Mouse (Mus musculus) CH12.LX (cell line): Measurements from ENCODE around the gene Slc25a21. TPM values are rescaled to one million over a fixed set of nuclear protein-coding genes. Genes with fewer than 3 reads are reported as not detected.

Experiments used
- DNase-seq: peaks from one replicate; pipeline ENCODE4 v3.0.0-alpha.2; 2013; ENCODE audit errors: extremely low read depth
- H3K27ac ChIP-seq: 2 replicates; pipeline ENCODE4 v1.5.1; 2012; ENCODE audit warnings: low read depth, mild to moderate bottlenecking, control low read depth, moderate library complexity; ENCODE audit not compliant: insufficient read depth
- H3K27me3 ChIP-seq: replicated peaks from 2 replicates; pipeline ENCODE3; 2012; ENCODE audit warnings: inconsistent platforms
- H3K36me3 ChIP-seq, 2 experiments: replicated peaks in 1 of 2; 2 replicates each; pipeline versions ENCODE3 to v1.6.1; 2012; ENCODE audit warnings: inconsistent platforms in 1 of 2, low read length in 1 of 2, mild to moderate bottlenecking in 1 of 2, mixed read lengths in 1 of 2, moderate library complexity in 1 of 2; ENCODE audit not compliant: control insufficient read depth in 1 of 2, insufficient read depth in 1 of 2
- H3K4me1 ChIP-seq, 2 experiments: 2 replicates each; pipeline ENCODE4 v1.6.1; 2012; ENCODE audit warnings: inconsistent platforms in 1 of 2, moderate library complexity in 1 of 2; ENCODE audit not compliant: insufficient read depth in 2 of 2, control insufficient read depth in 1 of 2
- H3K4me2 ChIP-seq: 2 replicates; pipeline ENCODE4 v1.6.1; 2012; ENCODE audit warnings: low read depth, mild to moderate bottlenecking, control low read depth; ENCODE audit not compliant: poor library complexity, insufficient read depth, severe bottlenecking
- H3K4me3 ChIP-seq, 3 experiments: fragments of 150-350 bp in 1 of 3; sonication (generic) in 1 of 3; replicated peaks in 1 of 3; 2 replicates each; pipeline versions ENCODE3 to v1.5.1; 2011 to 2012; ENCODE audit warnings: low read depth in 2 of 3, low read length in 2 of 3, mild to moderate bottlenecking in 2 of 3, moderate library complexity in 2 of 3, control low read depth in 1 of 3, improper control_type of control experiment in 1 of 3, inconsistent platforms in 1 of 3, mixed read lengths in 1 of 3; ENCODE audit not compliant: poor library complexity in 1 of 3
- H3K79me2 ChIP-seq: replicated peaks from 2 replicates; pipeline ENCODE4 v1.6.1; 2012; ENCODE audit warnings: mild to moderate bottlenecking, moderate library complexity; ENCODE audit not compliant: control insufficient read depth, poor library complexity, insufficient read depth, severe bottlenecking; ENCODE audit errors: extremely low read depth
- H3K9ac ChIP-seq: 2 replicates; pipeline ENCODE4 v1.6.1; 2012; ENCODE audit warnings: low read depth, mild to moderate bottlenecking, control low read depth, moderate library complexity; ENCODE audit not compliant: insufficient read depth
- H3K9me3 ChIP-seq: replicated peaks from 2 replicates; pipeline ENCODE3; 2012; ENCODE audit warnings: low read length, inconsistent platforms, mixed read lengths
- CHD2 ChIP-seq: IDR thresholded peaks from 2 replicates; pipeline ENCODE4 v1.6.1; 2011; ENCODE audit warnings: low read length, improper control_type of control experiment
- CTCF ChIP-seq, 2 experiments: IDR thresholded peaks in 1 of 2; conservative IDR thresholded peaks in 1 of 2; 2 replicates each; pipeline ENCODE4 v1.5.1; 2011 to 2012; ENCODE audit warnings: low read depth in 2 of 2, low read length in 2 of 2, improper control_type of control experiment in 1 of 2, inconsistent platforms in 1 of 2, mild to moderate bottlenecking in 1 of 2, moderate library complexity in 1 of 2
- E2F4 ChIP-seq: IDR thresholded peaks from 2 replicates; pipeline ENCODE4 v1.6.1; 2011; ENCODE audit warnings: low read depth, low read length, improper control_type of control experiment; ENCODE audit not compliant: insufficient replicate concordance
- ELF1 ChIP-seq: IDR thresholded peaks from 2 replicates; pipeline ENCODE4 v1.6.1; 2014; ENCODE audit warnings: low read depth, mild to moderate bottlenecking, inconsistent platforms, low read length, improper control_type of control experiment
- EP300 ChIP-seq: IDR thresholded peaks from 2 replicates; pipeline ENCODE4 v1.6.1; 2011; ENCODE audit warnings: low read length, improper control_type of control experiment
- HCFC1 ChIP-seq: IDR thresholded peaks from 2 replicates; pipeline ENCODE4 v1.6.1; 2012; ENCODE audit warnings: low read depth, mild to moderate bottlenecking, inconsistent platforms, low read length, improper control_type of control experiment
- IRF4 ChIP-seq: IDR thresholded peaks from 2 replicates; pipeline ENCODE4 v1.6.1; 2014; ENCODE audit warnings: low read depth, mild to moderate bottlenecking, inconsistent platforms, low read length, improper control_type of control experiment
- JUND ChIP-seq: conservative IDR thresholded peaks from 2 replicates; pipeline ENCODE4 v1.6.1; 2011; ENCODE audit warnings: low read depth, low read length, improper control_type of control experiment
- KAT2A ChIP-seq: IDR thresholded peaks from 2 replicates; pipeline ENCODE4 v1.6.1; 2012; ENCODE audit warnings: low read length, improper control_type of control experiment, inconsistent platforms; ENCODE audit not compliant: insufficient replicate concordance
- MAX ChIP-seq: IDR thresholded peaks from 2 replicates; pipeline ENCODE4 v1.6.1; 2011; ENCODE audit warnings: low read length, improper control_type of control experiment
- MAZ ChIP-seq: IDR thresholded peaks from 2 replicates; pipeline ENCODE4 v1.6.1; 2012; ENCODE audit warnings: low read depth, mild to moderate bottlenecking, inconsistent platforms, low read length, improper control_type of control experiment, moderate library complexity
- MEF2A ChIP-seq: IDR thresholded peaks from 2 replicates; pipeline ENCODE4 v1.6.1; 2014; ENCODE audit warnings: low read depth, mild to moderate bottlenecking, inconsistent platforms, low read length, improper control_type of control experiment, borderline replicate concordance
- MXI1 ChIP-seq: IDR thresholded peaks from 2 replicates; pipeline ENCODE4 v1.6.1; 2011; ENCODE audit warnings: mild to moderate bottlenecking, low read depth, low read length, improper control_type of control experiment
- MYC ChIP-seq: IDR thresholded peaks from 2 replicates; pipeline ENCODE4 v1.6.1; 2011; ENCODE audit warnings: low read depth, mild to moderate bottlenecking, improper control_type of control experiment, low read length
- NELFE ChIP-seq: IDR thresholded peaks from 2 replicates; pipeline ENCODE4 v1.6.1; 2011; ENCODE audit warnings: low read depth, low read length, improper control_type of control experiment
- NRF1 ChIP-seq: IDR thresholded peaks from 2 replicates; pipeline ENCODE4 v1.6.1; 2014; ENCODE audit warnings: low read depth, mild to moderate bottlenecking, inconsistent platforms, low read length, improper control_type of control experiment, moderate library complexity
- POLR2A ChIP-seq: IDR thresholded peaks from 2 replicates; pipeline ENCODE4 v1.6.1; 2011; ENCODE audit warnings: low read depth, mild to moderate bottlenecking, improper control_type of control experiment, low read length
- RAD21 ChIP-seq: IDR thresholded peaks from 2 replicates; pipeline ENCODE4 v1.6.1; 2011; ENCODE audit warnings: low read depth, mild to moderate bottlenecking, low read length, improper control_type of control experiment, moderate library complexity
- SIN3A ChIP-seq: IDR thresholded peaks from 2 replicates; pipeline ENCODE4 v1.6.1; 2012; ENCODE audit warnings: low read length, improper control_type of control experiment, inconsistent platforms
- TBP ChIP-seq: conservative IDR thresholded peaks from 2 replicates; pipeline ENCODE4 v1.6.1; 2011; ENCODE audit warnings: low read depth, low read length, improper control_type of control experiment
- ZC3H11A ChIP-seq: IDR thresholded peaks from 2 replicates; pipeline ENCODE4 v1.6.1; 2012; ENCODE audit warnings: low read depth, mild to moderate bottlenecking, inconsistent platforms, low read length, improper control_type of control experiment
- ZKSCAN1 ChIP-seq: IDR thresholded peaks from 2 replicates; pipeline ENCODE4 v1.6.1; 2012; ENCODE audit warnings: low read depth, inconsistent platforms, low read length, improper control_type of control experiment, borderline replicate concordance
- ZMIZ1 ChIP-seq: IDR thresholded peaks from 2 replicates; pipeline ENCODE4 v1.6.1; 2012; ENCODE audit warnings: low read depth, mild to moderate bottlenecking, inconsistent platforms, low read length, improper control_type of control experiment
- dilution Hi-C: fragments of 300-500 bp; cut with MboI; formaldehyde crosslinking; loops from 2 replicates; pipeline ENCODE4 v1.14.3; 2020; ENCODE audit warnings: low sequenced_read_pairs; ENCODE audit not compliant: extremely low pct_unique_long_range_greater_than_20kb, extremely low pct_ligation_motif_present
- in situ Hi-C: fragments of 300-500 bp; cut with MboI; formaldehyde crosslinking; loops from 3 replicates; pipeline ENCODE4 v1.14.3; 2019; ENCODE audit warnings: low sequenced_read_pairs, low pct_ligation_motif_present, low pct_unique_long_range_greater_than_20kb, mixed read lengths
- polyA plus RNA-seq: library from polyadenylated mRNA; unstranded; fragments of >175 nt; gene quantifications from 2 replicates; pipeline ENCODE4 v1.2.1, GENCODE M21; 2012; ENCODE audit warnings: low read depth; ENCODE audit not compliant: insufficient read length
- total RNA-seq, 2 experiments: library from RNA; depleted of rRNA; stranded (reverse); fragments of 300-350 nt in 1 of 2; fragments of >200 nt in 1 of 2; gene quantifications; 2 replicates each; pipeline ENCODE4 v1.2.3; 2012 to 2014

Slc25a21 gene
- total and polyA plus RNA-seq, 3 experiments = not detected

DNA sequence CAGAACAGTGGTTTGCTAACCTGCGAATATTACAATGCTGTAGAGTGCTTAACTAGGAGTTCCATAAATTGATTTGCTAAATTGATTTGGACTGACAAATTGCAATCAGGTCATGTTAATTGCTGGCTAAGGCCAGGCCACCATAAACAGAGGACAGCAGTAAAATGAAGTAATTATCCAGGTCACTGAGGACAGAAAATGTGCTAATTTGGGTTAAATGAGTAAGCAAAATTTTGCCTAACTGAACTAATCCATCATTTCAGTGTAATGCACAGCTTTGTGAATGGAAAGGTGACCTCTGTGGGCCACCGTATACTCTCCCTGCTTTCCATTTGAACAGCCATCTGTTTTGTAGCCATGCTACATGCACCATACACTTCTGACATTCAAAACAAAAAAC lies 124.7 kb downstream of the Slc25a21 start:
- Histone ChIP-seq H3K4me1 (no peaks in the 10 kb centered on the region; a peak in 1 of 4 replicates), H3K27me3 (no peaks in the 10 kb centered on the region), H3K79me2 (no peaks in the 10 kb centered on the region), H3K4me3 (no peak overlapping the region), H3K9ac (no peak overlapping the region), H3K4me2 (no peak overlapping the region), H3K27ac (no peak overlapping the region), H3K9me3 (no peaks in the 10 kb centered on the region), H3K36me3 (no peaks in the 10 kb centered on the region)
- no peak for TF ChIP-seq SIN3A
- TF ChIP-seq TBP = no peak
- TF ChIP-seq CHD2 = no peak
- TF ChIP-seq MYC = no peak
- TF ChIP-seq ZC3H11A = no peak
- TF ChIP-seq ZKSCAN1 = no peak
- TF ChIP-seq MEF2A = no peak
- TF ChIP-seq ZMIZ1 = no peak
- no peak for TF ChIP-seq MAX
- no peak for TF ChIP-seq JUND
- TF ChIP-seq IRF4 = no peak
- no peak for TF ChIP-seq NELFE
- no peak for TF ChIP-seq POLR2A
- TF ChIP-seq ELF1 = no peak
- TF ChIP-seq EP300 = no peak
- no peak for TF ChIP-seq MAZ
- TF ChIP-seq HCFC1 = no peak
- dilution Hi-C loops (no loop called here), in situ Hi-C loops (no loop called here)
- no peak for DNase-seq

DNA sequence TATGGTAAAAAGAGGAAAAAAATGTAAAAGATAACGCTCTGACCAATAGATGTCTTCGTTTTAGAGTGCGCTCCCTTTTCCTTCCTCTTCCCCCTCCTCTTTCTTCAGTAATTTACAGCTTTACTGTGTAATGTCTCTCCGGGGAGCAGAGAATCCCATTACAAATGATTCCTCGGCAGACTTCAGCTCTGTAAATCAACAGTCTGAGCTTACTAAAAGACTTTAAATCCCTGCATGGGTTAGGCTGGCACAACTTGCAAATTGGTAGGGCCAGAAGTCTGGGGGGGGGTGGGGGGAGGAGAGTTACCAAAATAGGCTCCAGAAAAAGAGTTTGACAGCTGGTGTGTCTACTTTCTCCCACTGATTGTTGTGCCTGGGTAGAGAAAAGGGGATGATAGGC lies 128.7 kb downstream of the Slc25a21 start:
- no peaks in the 10 kb centered on the region for H3K36me3 ChIP-seq
- in situ Hi-C loops = no loop called here
- no peak overlapping the region for H3K4me3 ChIP-seq
- H3K9me3 ChIP-seq = no peaks in the 10 kb centered on the region
- no peaks in the 10 kb centered on the region for H3K27me3 ChIP-seq
- no peak for TF ChIP-seq POLR2A
- no peak for TF ChIP-seq CTCF (conservative IDR thresholded peaks at IDR 0.05 in 1 of 2, IDR thresholded peaks at IDR 0.05 in 1 of 2; ENCODE audit: low read depth in 2 of 2, low read length in 2 of 2)
- no peak for TF ChIP-seq NRF1
- no peak for TF ChIP-seq MXI1
- TF ChIP-seq E2F4 = no peak
- no peak for TF ChIP-seq CHD2
- no peak for TF ChIP-seq KAT2A
- no peak for TF ChIP-seq ZC3H11A
- TF ChIP-seq RAD21 = no peak
- no peak for TF ChIP-seq HCFC1
- no peak for TF ChIP-seq IRF4
- H3K4me2 ChIP-seq = no peak overlapping the region
- no peaks in the 10 kb centered on the region for H3K4me1 ChIP-seq
- no peaks in the 10 kb centered on the region for H3K79me2 ChIP-seq
- H3K27ac ChIP-seq = no peak overlapping the region
- H3K9ac ChIP-seq = no peak overlapping the region
- dilution Hi-C loops = no loop called here
- no peak for DNase-seq
